Mouse (Mus musculus) cerebral cortex, adult 2 months (tissue): ENCODE data around the gene Med21.

Experiments used
- WGBS: fragments of 180-500 bp; shearing (Covaris S2); methylation state at CpG from one replicate; pipeline ENCODE4 v1.1.7; 2018; 5-methylcytosine and 5-hydroxymethylcytosine counted together

Gene Med21

GRCm38 (mm10) chr6:146683881-146684280 is 41.5 kb downstream of the Med21 start:
- 93% methylated on average over 4 of the region's 4 CpGs for WGBS

- WGBS: 60% methylated on average over 17 of the region's 17 CpGs
These were observed 43.5 kb downstream of the Med21 start for GRCm38 (mm10) chr6:146685781-146686308.

- WGBS: 81% methylated on average over 5 of the region's 5 CpGs
These were observed 44.3 kb downstream of the Med21 start for GRCm38 (mm10) chr6:146686463-146687196.

- WGBS: 91% methylated on average over 7 of the region's 7 CpGs
These were observed 45.7 kb downstream of the Med21 start for GRCm38 (mm10) chr6:146688010-146688409.

GRCm38 (mm10) chr6:146688861-146689260 is 46.5 kb downstream of the Med21 start:
- 76% methylated on average over 5 of the region's 5 CpGs for WGBS

GRCm38 (mm10) chr6:146697767-146698166 is 55.4 kb downstream of the Med21 start:
- WGBS: 41% methylated on average over 5 of the region's 5 CpGs

GRCm38 (mm10) chr6:146698376-146698775 is 56.0 kb downstream of the Med21 start:
- WGBS: 86% methylated on average over 4 of the region's 4 CpGs
